Mouse (Mus musculus) cortical plate, adult 2 months (tissue): Measurements from ENCODE around the gene Gpnmb.

ENCODE experiments used
- CTCF ChIP-seq: fragments of 200-500 bp; IDR thresholded peaks from 2 replicates; pipeline ENCODE4 v1.5.1; 2011; ENCODE audit warnings: mild to moderate bottlenecking, control low read depth, low read length; ENCODE audit not compliant: insufficient read depth; ENCODE audit errors: extremely low read depth
- POLR2A ChIP-seq: fragments of 200-500 bp; IDR thresholded peaks from 2 replicates; pipeline ENCODE4 v1.6.1; 2011; ENCODE audit warnings: mild to moderate bottlenecking, low read length, control low read depth; ENCODE audit not compliant: insufficient read depth; ENCODE audit errors: extremely low read depth

DNA sequence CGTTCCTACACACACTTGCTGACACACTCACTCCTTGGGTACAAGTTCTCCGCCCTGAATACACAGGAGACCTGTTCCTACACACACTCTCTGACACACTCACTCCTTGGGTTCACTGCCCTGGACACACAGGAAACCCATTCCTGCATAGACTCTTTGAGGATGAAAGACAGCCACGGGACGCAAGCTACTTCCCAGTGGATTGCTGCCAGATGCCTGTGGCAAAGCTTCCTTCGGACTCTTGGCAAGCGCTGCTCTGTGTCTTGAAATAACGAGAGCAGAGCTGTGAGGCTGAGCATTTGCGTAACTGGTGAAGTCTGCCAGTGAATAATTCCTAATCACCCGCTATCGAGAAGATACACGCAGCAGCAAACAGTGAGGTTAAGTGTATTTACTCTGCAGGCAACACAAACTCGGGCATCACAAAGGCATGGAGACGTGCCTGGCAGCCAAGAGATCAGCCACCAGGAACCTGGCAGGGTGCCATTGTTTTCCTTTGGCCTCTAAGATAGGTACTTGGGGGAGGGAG lies 60.7 kb downstream of the Gpnmb start:
- TF ChIP-seq CTCF: no peak
- TF ChIP-seq POLR2A: no peak
